Comparison of ENCODE assay signal across 8 mouse cellular contexts in genomic region chrX:139216991-139217593, GRCm38 (mm10). TPM values are rescaled to one million over a fixed set of nuclear protein-coding genes. Genes with fewer than 3 reads are reported as not detected.
DNase-seq lines count a peak whose midpoint lies in the region; ATAC-seq and TF ChIP-seq lines count a peak whose summit lies in the region.

No protein-coding gene starts in this region.

- peak overlapping the region; percentile 17; the same call in 1 of the 2 replicates for H3K9ac ChIP-seq in hindbrain, postnatal 0 days (replicated peaks; ENCODE audit: low read length)

- H3K4me2 ChIP-seq in hindbrain, postnatal 0 days (ENCODE audit: low read depth, low read length), result peak overlapping the region; percentile 57

- peak; percentile 97 for ATAC-seq in hindbrain, postnatal 0 days

- intact Hi-C loops in left cerebral cortex, adult 2 months (cut with DNase I), result loop anchor here (5.0 kb wide), 1 partner anchor 150 kb away; no protein-coding TSS in a partner anchor

- no peaks in the 10 kb centered on the region for H3K36me3 ChIP-seq in hindbrain, postnatal 0 days (ENCODE audit: insufficient read depth, low read length)

- no peak for TF ChIP-seq CTCF in hindbrain, postnatal 0 days (IDR thresholded peaks at IDR 0.05; ENCODE audit: low read depth)
- no peak for TF ChIP-seq CTCF in left cerebral cortex, adult 2 months (IDR thresholded peaks at IDR 0.05)

- no peak overlapping the region for H3K27ac ChIP-seq in hindbrain, postnatal 0 days
- no peak overlapping the region for H3K27ac ChIP-seq in left cerebral cortex, adult 2 months

- no peaks in the 10 kb centered on the region for H3K27me3 ChIP-seq in hindbrain, postnatal 0 days (ENCODE audit: insufficient read depth, low read length)

- no peaks in the 10 kb centered on the region for H3K9me3 ChIP-seq in hindbrain, postnatal 0 days (ENCODE audit: low read length)

- H3K4me1 ChIP-seq in hindbrain, postnatal 0 days (ENCODE audit: insufficient read depth, low read length), result no peaks in the 10 kb centered on the region

- DNase-seq in adrenal gland, postnatal 25 days, result peak; percentile 52
- peak; percentile 72 to 85 for DNase-seq in cerebellum, postnatal 10 days
- peak; percentile 3 to 34 for DNase-seq in frontal cortex, adult 2 months (ENCODE audit: extremely low spot score in 1 of 2, low spot score in 1 of 2)
- peak; percentile 82 for DNase-seq in hindbrain, postnatal 0 days (ENCODE audit: low spot score)
- peak; percentile 29 to 42 for DNase-seq in left cerebral cortex, adult 2 months (ENCODE audit: extremely low spot score in 1 of 2, low spot score in 2 of 2)
- DNase-seq in lung, postnatal 36 days, result peak; percentile 22
- DNase-seq in right cerebral cortex, adult 2 months (ENCODE audit: low spot score in 2 of 2), result peak; percentile 13 to 35
- DNase-seq in spleen, postnatal 14 days (ENCODE audit: low spot score in 2 of 2), result no peak

- 25% methylated on average over 22 of the region's 22 CpGs for WGBS in hindbrain, postnatal 0 days

- peak overlapping the region; percentile 33 for H3K4me3 ChIP-seq in hindbrain, postnatal 0 days (ENCODE audit: low read length)
- peak overlapping the region; percentile 46 for H3K4me3 ChIP-seq in left cerebral cortex, adult 2 months

RNA-seq across cellular contexts. Expression of gene Mum1l1, which starts 7.2 kb away (rescaled TPM):
- total RNA-seq in adrenal gland, postnatal 25 days (2021), result 3.1 and 4.5 TPM in 2 replicates
- polyA plus RNA-seq in frontal cortex, adult 2 months (2012; rRNA removed), result 1.9 and 3.0 TPM in 2 replicates
- total RNA-seq in hindbrain, postnatal 0 days (2014; rRNA removed), result 5.9 and 13.4 TPM in 2 replicates
- 10.7 and 11.8 TPM in 2 replicates for polyA plus RNA-seq in hindbrain, postnatal 0 days (2015; fragmentation: Nextera tagmentation; extraction: Ambion mirVana)
- total RNA-seq in left cerebral cortex, adult 2 months (2021), result 1 to 10 TPM; 2.2 to 3.0 TPM

RNA-seq across cellular contexts. Expression of gene 4933428M09Rik, which starts 38.1 kb away (rescaled TPM):
- total RNA-seq in adrenal gland, postnatal 25 days (2021), result not detected in 2 replicates
- polyA plus RNA-seq in frontal cortex, adult 2 months (2012; rRNA removed), result not detected in 2 replicates
- not detected in 2 replicates for total RNA-seq in hindbrain, postnatal 0 days (2014; rRNA removed)
- not detected in 2 replicates for polyA plus RNA-seq in hindbrain, postnatal 0 days (2015; fragmentation: Nextera tagmentation; extraction: Ambion mirVana)
- total RNA-seq in left cerebral cortex, adult 2 months (2021), result not detected

Comparison
In these comparisons a context has a peak if more than half of its experiments do, and no peak if none do; other contexts are left out.
1. DNase-seq: peak in adrenal gland, postnatal 25 days (single experiment), cerebellum, postnatal 10 days (2 of 2), frontal cortex, adult 2 months (2 of 2), hindbrain, postnatal 0 days (single experiment), left cerebral cortex, adult 2 months (2 of 2), lung, postnatal 36 days (single experiment) and right cerebral cortex, adult 2 months (2 of 2); none in spleen, postnatal 14 days (0 of 2).